In the genomic region with DNA sequence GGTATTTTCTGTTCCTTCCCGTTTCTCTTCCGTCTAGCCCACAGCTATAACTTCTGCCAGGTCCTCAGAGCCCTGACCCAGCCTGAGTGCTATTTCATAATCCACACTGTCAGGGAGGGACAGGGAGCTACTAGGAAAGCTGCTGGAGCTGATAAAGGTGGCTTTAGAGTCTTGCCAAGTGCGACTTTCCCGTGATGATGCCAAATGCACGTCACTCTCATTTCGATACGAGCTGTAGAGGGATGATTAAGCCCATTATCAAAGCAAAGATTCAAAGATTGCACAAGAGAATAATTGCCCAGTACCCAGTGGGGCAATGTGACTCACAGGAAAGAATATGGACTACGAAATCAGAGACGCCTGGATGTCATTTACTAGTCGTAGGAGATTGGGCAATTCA, we compare ENCODE assay signal across 11 mouse cellular contexts.
A peak's percentile ranks its signal among the peaks of the same experiment; 100 is the strongest.
DNase-seq lines count a peak whose midpoint lies in the region; ATAC-seq and TF ChIP-seq lines count a peak whose summit lies in the region.
"Had no signal": no experiment of that assay in that cellular context is flagged by ENCODE, and none has a peak within 500 bp of the region (broad histone marks: within the 10 kb centered on the region; RNA-seq: fewer than 3 reads in every experiment).

No protein-coding gene starts in this region.

- 0 out of 2 replicates have a peak, but pooled peaks cover 2% of the 10 kb centered on the region for H3K79me2 ChIP-seq in heart, adult 2 months (replicated peaks; ENCODE audit: control insufficient read depth, insufficient read depth, low read length)

- WGBS in heart, adult 2 months = 28% methylated on average over 10 of the region's 10 CpGs
- WGBS in heart, embryonic 11.5 days (ENCODE audit: insufficient replicate concordance) = 68% methylated on average over 10 of the region's 10 CpGs

- no peaks in the 10 kb centered on the region for H3K36me3 ChIP-seq in heart, adult 2 months (ENCODE audit: control insufficient read depth, insufficient read depth, low read length)
- no peaks in the 10 kb centered on the region for H3K36me3 ChIP-seq in heart, embryonic 11.5 days (ENCODE audit: control insufficient read depth, insufficient read depth, low read length)
- peaks cover 93% of the 10 kb centered on the region for H3K36me3 ChIP-seq in megakaryocyte, embryonic 14.5 days (replicated peaks; ENCODE audit: low read length)

- peak; percentile 64; the same call in 1 of the 2 replicates for TF ChIP-seq EP300 in heart, adult 2 months (IDR thresholded peaks at IDR 0.05; ENCODE audit: insufficient read depth, low read depth, low read length)

- H3K27ac ChIP-seq in heart, adult 2 months = no peak overlapping the region
- no peak overlapping the region for H3K27ac ChIP-seq in heart, embryonic 11.5 days (ENCODE audit: low read depth, low read length)
- H3K27ac ChIP-seq: kidney, postnatal 0 days; limb, embryonic 12.5 days; stomach, postnatal 0 days had no signal

- H3K9me3 ChIP-seq in heart, embryonic 11.5 days (replicated peaks; ENCODE audit: control insufficient read depth, low read length) = no peaks in the 10 kb centered on the region
- no peaks in the 10 kb centered on the region for H3K9me3 ChIP-seq in megakaryocyte, embryonic 14.5 days
- H3K9me3 ChIP-seq: limb, embryonic 12.5 days had no signal

- H3K9ac ChIP-seq in heart, adult 2 months (ENCODE audit: low read depth, low read length) = no peak overlapping the region
- H3K9ac ChIP-seq in heart, embryonic 11.5 days (ENCODE audit: low read depth, low read length) = no peak overlapping the region
- H3K9ac ChIP-seq: limb, embryonic 12.5 days had no signal

- intact Hi-C loops in heart, adult 2 months (cut with DNase I) = no loop called here
- intact Hi-C loops in heart, postnatal 25 days (cut with DNase I) = no loop called here

- ATAC-seq in heart, embryonic 11.5 days (replicated peaks; ENCODE audit: insufficient number of reproducible peaks, low FRiP score, low TSS enrichment) = no peak

- no peaks in the 10 kb centered on the region for H3K27me3 ChIP-seq in heart, adult 2 months (ENCODE audit: control insufficient read depth, insufficient read depth, low read length)
- H3K27me3 ChIP-seq in heart, embryonic 11.5 days (ENCODE audit: control insufficient read depth, insufficient read depth, low read length) = no peaks in the 10 kb centered on the region
- H3K27me3 ChIP-seq in megakaryocyte, embryonic 14.5 days (replicated peaks) = no peaks in the 10 kb centered on the region

- no peak for TF ChIP-seq CTCF in heart, adult 2 months (IDR thresholded peaks at IDR 0.05)

- peak; percentile 49 to 69 for DNase-seq in heart, adult 2 months
- DNase-seq in adrenal gland, postnatal 25 days = peak; percentile 51
- DNase-seq in heart, postnatal 25 days (ENCODE audit: low spot score) = peak; percentile 34
- no peak for DNase-seq in cerebellum, postnatal 36 days
- DNase-seq in cerebellum, adult 11-12 months = no peak
- no peak for DNase-seq in left cerebral cortex, adult 8-10 months (ENCODE audit: low spot score in 2 of 2)

- H3K4me2 ChIP-seq in heart, embryonic 11.5 days = no peak overlapping the region
- H3K4me2 ChIP-seq: limb, embryonic 12.5 days had no signal

- no peak for TF ChIP-seq POLR2A in heart, adult 2 months (IDR thresholded peaks at IDR 0.05; ENCODE audit: insufficient read depth, low read depth, low read length)

- peaks cover 3% of the 10 kb centered on the region; the same call in 1 of the 2 replicates for H3K4me1 ChIP-seq in heart, adult 2 months (ENCODE audit: control insufficient read depth, insufficient read depth, low read length)
- peaks cover 23% of the 10 kb centered on the region for H3K4me1 ChIP-seq in heart, embryonic 11.5 days (ENCODE audit: control insufficient read depth, insufficient read depth, low read length)
- H3K4me1 ChIP-seq in megakaryocyte, embryonic 14.5 days = peaks cover 76% of the 10 kb centered on the region

- no peak overlapping the region for H3K4me3 ChIP-seq in heart, adult 2 months
- no peak overlapping the region for H3K4me3 ChIP-seq in heart, embryonic 11.5 days (ENCODE audit: low read depth, low read length)
- H3K4me3 ChIP-seq in megakaryocyte, embryonic 14.5 days (replicated peaks) = peak overlapping the region; percentile 70
- H3K4me3 ChIP-seq: limb, embryonic 12.5 days had no signal

Comparison
In these comparisons a context has a peak if more than half of its experiments do, and no peak if none do; other contexts are left out.
1. DNase-seq: peak in heart, adult 2 months (2 of 2), adrenal gland, postnatal 25 days (single experiment) and heart, postnatal 25 days (single experiment); none in cerebellum, postnatal 36 days (0 of 2), cerebellum, adult 11-12 months (single experiment) and left cerebral cortex, adult 8-10 months (0 of 2).